Mouse (Mus musculus): ENCODE measurements around the gene Otos.

- no peak for TF ChIP-seq EP300 (IDR thresholded peaks at IDR 0.05; ENCODE audit: low read depth)
- TF ChIP-seq CTCF (IDR thresholded peaks at IDR 0.05; ENCODE audit: low read depth), result no peak
These were observed 35.5 kb downstream of the Otos start for GRCm38 (mm10) chr1:92613175-92613574.
